Mouse (Mus musculus) frontal cortex, adult 2 months (tissue): ENCODE results near the gene Aak1. TPM values are rescaled to one million over a fixed set of nuclear protein-coding genes. Genes with fewer than 3 reads are reported as not detected.

Experiments
- DNase-seq, 2 experiments: peaks; one replicate each; pipeline ENCODE4 v3.0.0; 2022; ENCODE audit warnings: low spot score in 1 of 2; ENCODE audit errors: extremely low spot score in 1 of 2
- polyA plus RNA-seq: library from polyadenylated mRNA; depleted of rRNA; stranded (reverse); fragments of >200 nt; gene quantifications from 2 replicates; pipeline ENCODE4 v1.2.3, GENCODE M21; 2012

Gene Aak1
- polyA plus RNA-seq, 1 experiment = 139 TPM

DNA sequence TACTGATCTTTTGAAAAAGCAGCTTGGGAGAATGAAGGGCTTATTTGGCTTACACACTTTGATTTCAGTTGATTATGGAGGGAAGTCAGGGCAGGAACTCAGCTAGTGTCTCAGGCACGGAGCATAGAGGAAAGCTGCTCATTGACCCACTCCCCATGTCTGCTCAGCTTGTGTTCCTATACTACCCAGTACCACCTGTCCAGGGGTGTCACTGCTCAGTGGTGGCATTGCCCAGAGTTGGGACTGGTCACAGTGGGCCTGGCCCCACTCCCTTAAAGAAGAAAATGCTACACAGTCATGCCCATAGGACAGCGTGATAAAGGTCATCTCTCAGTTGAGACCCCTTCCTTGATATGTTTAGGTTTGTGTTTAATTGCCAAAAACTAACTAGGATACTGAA lies 34.9 kb downstream of the Aak1 start:
- DNase-seq = no peak

DNA sequence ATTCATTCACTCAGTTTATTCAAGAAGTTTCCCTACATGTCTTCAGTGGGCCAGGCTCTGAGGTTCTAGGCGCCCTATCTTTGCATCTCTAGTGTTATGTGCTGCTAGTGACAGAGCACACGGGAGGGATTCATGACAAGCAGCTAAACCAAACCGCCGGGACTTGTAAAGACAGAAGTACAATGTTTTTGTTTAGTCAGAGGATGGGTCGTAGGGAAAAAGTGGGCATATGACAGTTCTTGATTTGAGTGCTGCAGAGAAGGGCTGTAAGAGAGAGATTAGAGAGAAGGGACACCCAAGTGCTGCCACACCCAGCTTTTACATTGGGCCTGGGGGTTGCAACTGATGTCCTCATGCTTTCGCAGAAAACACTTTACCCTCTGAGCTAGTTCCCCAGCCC lies 35.4 kb downstream of the Aak1 start:
- no peak for DNase-seq

DNA sequence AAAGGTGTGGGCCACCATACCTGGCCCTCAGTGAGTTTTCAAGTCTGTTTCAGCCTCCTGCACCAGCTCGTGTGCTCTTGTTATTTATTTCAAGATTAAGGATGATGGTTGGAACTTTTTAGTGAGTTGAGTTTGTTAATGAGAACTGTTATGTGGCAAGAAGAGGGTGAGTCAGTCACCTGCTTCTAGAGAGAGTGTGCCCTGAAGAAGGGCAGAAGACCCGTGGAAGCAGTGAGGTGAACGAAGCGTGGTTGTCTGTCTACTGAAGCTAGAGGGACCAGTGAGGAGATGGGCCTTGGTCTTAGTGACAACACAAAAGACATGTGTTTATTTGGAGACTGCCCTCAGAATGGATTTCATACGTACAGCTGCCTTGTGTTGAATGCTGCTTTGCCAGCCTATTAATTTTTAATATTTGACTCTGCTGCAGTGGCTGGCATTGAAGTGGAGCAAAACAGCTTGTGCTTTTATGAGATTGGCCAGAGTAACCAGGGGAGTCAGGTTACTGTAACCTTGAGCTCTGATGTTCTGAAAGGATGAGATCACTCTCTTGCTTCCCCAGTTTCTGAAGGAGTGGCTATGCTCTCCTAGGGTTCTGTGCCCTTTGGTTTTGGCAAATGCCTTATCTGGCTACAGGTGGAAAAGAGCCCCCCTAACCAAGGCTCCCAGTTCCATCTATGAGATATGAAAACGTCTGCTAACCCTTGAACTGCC lies 36.7 kb downstream of the Aak1 start:
- DNase-seq = no peak

DNA sequence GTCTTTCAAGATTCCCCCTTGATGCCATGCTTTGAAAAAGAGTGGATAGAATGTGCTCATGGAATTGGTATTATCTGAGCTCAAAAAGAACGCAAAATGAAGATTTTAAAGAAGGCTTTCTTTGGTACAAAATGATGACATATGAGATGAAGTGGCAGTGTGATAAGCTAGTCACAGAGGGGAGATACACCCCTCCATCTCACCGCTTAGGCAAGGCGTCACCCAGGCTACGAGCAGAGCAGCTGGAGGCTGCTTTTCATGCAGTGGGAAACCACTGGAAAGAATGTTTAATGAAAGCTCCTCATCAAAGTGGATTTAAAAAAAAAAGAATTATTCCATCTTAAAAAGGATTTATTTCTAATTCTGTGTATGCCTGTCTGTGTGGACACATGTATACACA lies 37.5 kb downstream of the Aak1 start:
- no peak for DNase-seq

DNA sequence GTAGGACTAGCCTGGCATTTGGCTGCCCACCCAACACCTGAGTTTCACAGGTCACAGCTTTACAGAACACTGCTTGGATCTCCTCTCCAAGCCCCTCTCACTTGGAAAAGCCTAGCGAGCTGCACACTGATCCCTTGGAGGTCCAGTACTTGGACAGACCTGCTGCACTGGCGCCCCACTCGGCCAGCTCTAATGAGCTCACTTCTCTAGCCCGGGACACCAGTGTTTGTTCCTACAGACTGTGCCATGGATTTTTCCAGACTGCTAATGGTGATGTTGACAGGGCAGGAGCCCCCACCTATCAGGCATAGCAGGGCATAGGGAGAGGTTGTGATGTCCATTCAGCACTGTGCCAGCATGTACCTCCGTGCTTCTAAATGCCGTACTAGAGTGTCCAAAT lies 48.2 kb downstream of the Aak1 start:
- no peak for DNase-seq

DNA sequence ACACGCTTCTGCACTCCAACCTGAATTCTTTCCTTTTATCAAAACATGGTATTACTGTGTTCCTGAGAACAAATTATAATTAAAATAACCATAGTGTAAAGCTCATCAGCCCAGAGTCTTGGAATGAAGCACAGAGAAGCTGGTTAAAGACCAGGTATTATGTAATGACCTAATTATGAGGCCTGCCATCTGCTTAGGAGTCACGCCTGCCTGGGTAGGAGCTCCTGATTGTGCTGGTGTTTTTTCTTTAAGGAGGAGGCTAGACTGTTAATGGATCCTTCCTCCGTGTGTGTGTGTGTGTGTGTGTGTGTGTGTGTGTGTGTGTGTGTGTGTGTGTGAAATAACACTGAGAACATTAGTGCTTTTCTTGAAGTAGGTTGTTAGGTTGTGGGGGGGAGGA lies 49.7 kb downstream of the Aak1 start:
- peak in 1 of 2 experiments; percentile 45 for DNase-seq

DNA sequence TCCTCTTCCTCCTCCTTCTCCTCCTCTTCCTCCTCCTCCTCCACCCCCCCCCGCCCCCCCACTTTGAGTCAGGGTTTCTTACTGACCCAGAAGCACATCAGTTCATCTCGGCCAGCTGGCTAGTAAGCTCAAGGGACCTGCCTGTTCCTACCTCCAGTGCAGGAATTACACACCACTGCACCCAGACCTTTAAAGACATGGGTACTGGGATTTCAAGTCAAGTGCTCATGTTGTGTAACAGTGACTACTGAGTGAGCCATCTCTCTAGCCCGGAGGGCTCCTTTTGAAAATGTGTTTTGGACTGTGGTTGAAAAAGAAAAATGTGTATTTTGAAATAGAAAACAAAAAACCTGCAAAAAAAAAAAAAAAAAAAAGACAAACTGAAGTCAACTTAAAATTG lies 50.6 kb downstream of the Aak1 start:
- no peak for DNase-seq

DNA sequence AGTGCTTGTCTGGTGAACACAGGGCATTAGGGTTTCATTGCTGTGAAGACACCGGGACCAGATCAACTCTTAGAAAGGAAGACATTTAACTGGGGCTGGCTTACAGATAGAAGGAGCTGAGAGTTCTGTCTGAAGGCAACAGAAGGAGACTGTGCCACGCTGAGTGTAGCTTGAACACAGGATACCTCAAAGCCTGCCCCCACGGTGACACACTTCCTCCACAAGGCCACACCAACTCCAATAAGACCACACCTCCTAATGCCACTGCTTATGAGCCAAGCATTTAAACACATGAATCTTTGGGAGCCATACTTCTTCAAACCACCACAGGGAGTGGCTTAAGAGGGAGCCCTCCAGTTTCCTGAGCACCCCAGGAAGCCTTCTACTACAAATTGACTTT lies 51.2 kb downstream of the Aak1 start:
- no peak for DNase-seq

DNA sequence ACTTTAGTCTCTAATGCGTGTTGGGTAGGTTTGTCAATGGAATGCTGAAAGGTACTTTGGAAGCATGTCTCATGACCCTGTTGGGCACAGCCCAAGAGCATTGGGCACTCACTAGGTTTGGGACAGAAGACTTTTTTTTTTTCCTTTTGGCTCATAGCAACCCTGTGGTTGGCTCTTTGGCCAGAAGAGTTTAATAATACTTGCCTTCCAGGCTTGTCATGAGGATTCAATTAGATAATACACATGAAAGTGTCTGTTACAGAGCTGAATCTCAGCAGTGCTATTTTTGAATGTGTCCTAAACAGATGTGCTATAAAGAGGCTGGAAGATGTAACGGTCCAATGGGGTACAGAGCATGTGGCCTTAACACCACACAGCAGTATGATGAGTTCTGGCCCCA lies 56.2 kb downstream of the Aak1 start:
- DNase-seq = no peak

DNA sequence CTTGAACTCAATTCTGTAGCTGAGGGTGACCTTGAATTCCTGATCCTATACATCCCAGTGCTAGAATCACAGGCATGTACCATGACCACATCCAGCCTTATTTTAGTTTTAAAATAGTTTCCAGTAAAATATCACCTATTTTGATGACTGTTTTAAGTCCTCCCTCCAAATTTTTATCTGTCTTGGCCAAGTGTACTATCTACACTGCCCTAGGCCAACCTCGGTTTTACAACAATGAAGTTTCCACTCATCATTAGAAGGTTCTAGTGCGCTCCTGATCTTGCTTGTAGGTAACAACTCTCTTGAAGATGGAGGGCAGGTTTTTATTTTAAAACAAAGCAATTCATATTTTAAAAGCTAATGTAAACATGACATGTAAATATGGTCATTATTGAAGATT lies 57.9 kb downstream of the Aak1 start:
- DNase-seq = no peak

DNA sequence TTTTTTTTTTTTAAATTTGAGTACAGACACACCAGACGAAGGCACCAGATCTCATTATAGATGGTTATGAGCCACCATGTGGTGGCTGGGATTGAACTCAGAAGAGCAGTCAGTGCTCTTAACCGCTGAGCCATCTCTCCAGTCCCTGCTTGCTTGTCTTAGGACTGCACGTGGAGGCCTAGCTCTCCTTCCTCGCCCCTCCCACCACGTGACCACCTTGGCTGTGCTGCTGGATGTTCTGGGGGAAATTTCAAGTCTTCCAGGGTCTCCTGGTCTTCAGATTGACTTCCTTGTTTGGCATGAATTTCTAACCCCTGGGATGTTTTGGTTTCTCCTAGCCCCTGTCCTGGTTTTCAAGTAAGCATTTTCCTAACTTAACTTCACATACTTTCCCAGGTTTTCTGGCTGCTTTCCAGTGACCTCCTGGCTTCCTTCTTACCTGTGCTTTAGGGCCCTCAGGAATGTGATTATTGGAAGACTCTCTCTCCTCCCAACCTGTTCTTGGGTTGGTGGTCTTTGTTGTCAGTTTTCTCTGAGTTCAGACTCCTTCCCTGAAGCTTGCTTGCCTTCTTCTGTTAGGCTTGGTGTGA lies 59.3 kb downstream of the Aak1 start:
- no peak for DNase-seq

DNA sequence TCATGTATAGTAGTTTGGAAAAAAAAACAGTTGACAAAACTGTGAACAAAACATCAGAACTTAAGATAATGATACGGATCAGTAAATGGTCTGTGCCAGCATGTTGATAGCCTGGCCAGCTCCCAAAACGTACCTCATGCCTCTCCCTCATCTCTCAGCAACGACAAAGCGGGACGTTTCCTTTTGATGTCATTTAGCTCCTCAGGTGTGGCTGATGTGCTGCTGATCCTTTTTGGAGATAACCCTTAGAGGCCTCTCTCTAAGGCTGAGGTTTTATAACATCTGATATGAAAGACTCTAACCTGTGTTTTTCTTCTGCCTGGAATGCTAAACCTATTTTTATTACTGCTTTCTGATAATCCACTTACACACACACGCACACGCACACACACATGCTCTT lies 60.6 kb downstream of the Aak1 start:
- no peak for DNase-seq

DNA sequence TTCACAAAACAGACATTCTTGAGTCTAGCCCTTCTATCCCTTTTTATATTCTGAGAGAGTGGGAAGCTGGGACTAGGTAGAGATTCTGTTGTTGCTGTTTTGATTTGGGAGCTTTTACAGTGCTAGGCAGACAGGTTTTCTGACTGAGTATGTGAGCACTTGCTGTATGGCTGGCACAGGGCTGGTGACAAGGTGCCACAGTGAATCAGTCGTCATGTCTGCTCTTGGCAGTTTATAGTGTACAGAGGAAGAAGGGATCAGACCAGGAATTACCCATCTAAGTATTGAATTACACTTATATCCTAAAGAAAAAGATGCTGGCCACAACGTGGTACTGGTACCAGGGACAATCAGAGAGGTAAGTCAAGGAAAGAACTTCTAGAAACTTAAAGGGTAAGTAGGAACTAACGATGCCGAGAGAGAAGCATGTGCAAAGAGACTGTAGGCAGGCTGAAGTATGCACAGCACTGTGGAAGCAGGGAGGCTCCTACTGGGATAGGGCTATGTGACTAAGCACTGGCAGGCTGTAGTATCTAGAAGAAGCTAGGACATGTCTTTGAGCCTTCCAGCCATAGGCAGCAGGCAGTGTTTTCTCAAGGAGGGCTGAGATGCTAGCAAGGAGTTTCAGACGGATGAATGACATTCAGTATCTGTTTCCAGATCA lies 67.0 kb downstream of the Aak1 start:
- DNase-seq = no peak

DNA sequence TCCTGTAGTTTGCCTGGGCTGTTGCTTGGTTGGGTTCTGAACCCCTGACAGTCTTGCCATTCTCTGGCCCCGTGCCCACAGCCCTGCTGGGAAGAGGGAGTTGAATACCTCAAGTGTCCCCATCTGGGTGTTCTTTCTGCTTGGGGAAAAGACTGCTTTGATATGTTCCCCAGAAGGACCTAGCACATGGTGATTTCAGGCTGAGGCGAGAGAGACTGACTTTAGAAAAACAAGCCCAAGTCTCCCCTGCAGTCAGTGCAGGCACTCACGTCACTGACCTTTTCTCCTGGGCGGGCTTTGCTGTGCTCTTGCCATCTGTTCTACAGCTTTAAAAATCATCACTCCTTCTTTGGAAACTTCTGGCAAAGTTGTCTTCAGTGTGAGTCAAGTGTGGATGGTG lies 67.9 kb downstream of the Aak1 start:
- peak; percentile 43 to 58 for DNase-seq

DNA sequence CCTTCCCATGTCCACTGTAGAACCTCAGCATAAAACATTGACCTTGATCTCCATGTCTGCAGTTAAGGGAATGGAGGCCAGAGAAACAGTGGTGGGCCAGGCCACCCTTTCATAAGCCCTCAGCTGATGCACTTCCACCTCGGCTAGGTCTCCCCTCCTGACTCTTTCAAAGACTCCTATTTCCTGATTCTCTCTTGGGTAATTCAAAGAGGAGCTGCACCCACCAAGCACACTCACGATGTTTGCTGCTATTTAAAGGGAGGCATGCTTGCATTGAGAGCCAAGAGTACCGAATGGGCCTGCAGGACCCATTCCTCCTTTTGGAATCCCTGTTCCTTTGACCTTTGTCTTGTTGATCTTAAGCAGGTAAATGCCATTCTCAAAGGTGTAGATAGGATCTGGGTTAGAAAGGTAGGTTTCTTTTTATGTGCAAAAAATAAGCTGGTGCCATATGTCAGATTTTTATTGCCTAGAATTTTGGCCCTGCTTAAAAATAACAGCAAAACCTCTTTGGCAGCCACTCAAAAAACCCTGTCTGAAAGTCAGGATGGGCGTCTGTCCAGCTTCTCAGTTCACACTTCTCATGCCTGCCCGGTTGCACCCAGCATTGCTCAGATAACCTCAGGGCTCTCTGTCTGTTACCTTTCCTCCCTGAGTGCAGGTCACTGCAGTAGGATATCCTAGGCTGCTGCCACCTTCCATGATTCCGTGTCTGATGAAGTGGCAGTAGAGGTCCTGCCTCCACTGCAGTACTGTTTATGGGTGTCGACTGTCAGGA lies 68.9 kb downstream of the Aak1 start:
- DNase-seq = no peak

DNA sequence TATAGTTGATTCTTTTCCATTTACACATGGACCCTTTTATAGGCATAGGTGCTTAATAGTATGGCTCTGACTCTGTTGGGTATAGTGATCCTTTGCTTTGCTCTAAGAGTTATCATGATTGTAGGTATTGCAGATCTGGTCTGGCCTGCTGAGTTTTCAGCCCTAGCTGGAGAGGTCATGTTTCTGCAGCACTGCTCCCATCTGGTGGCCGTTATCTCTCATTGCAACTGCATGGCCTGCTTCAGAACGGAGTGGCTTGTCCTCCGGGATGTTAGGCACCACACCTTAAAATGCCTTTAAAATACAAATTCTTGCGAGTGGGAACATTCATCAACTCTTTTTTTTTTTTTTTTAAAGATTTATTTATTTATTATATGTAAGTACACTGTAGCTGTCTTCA lies 72.6 kb downstream of the Aak1 start:
- DNase-seq = peak in 1 of 2 experiments; percentile 81

DNA sequence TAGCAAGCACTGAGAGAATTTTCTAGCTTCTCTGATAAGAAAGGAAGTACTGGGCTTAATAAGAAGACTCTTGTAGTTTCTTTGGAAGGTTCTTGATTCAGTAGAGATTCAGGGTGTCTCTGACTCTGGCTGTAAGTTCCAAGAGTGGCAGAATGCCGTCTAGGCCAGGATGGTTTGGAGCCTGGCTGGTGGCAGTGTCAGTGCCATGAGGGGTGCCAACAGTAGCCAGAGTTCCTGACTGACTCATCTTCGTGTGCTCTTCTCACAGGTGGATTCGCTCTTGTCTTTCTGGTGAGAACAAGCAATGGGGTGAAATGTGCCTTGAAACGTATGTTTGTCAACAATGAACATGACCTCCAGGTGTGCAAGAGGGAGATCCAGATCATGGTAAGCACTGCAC lies 75.4 kb downstream of the Aak1 start:
- DNase-seq = no peak

DNA sequence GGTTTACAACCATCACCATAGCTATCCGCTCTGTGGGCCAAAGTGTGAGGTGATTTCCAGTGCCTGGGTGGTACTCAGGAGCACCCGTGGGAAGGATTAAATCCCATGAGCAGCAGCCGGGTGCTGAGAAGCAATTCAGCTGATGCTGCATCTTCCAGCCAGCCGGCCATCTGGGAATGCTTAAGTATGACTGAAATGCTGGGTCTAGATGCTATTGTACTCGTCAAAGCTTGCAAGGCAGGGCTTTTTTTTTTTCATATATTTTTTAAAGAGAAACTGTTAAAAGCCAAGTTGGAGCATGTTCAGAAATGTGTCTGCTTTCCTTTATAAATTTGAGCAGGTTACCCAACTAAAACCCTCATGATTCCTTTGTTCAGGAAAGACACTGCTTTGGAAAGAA lies 85.2 kb downstream of the Aak1 start:
- peak in 1 of 2 experiments; percentile 53 for DNase-seq

DNA sequence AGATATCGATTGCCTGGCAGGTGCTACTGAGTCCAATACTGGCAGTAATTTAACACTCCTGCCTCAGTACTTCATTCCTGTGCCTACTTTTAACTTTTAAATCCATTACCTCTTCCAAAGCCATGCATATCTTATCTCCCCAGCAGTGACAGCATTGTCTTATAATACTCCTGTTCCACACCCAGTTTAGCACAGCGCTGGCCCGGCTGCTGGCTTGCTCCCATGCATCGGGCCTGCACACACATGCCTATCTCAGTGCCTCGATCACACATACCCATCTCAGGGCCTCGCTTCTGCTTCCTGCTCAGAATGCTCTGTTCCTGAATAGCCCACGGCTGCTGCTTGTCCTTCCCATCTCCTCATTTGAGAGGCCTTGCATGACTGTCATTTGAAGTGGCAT lies 90.5 kb downstream of the Aak1 start:
- DNase-seq = no peak

DNA sequence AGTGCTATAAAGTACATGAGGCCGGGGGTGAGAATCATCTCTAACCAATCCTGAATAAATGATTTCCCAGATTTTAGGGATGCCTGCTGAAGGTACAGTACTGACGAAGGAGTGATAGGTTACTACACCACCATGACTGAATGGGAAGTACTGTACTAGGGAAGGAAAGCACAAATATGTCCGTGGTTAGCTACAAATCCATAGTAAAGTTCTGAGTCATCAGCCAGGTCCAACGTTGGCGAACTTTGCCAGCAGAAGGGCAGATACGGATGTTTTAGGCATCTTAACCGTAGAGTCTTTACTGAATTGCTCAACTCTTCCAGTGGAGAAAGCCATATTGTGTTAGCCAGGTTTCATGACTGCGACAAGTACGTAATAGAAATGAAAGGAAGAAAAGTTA lies 91.6 kb downstream of the Aak1 start:
- DNase-seq = no peak

DNA sequence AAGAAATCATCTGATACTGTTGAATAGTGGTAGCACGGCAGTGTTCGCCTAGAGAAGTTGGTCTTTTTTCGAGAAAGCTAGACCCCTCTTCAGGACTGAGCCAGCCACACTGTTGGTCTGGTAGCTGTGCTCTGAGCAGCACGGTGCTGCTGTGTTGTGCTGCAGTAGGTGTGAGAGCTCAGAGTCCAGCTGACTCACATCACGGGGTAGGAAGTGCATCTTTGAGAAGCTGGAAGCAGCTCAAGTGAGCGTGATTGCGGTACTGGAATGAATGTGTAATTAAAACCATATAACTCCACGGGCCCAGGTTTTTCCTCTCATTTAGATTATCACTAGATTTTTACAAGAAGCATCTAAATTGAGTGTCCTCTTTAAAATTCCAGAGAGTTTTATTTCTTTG lies 97.8 kb downstream of the Aak1 start:
- DNase-seq = peak; percentile 25 to 68
